Mouse (Mus musculus): ENCODE measurements around the gene Ankrd24. TPM values are rescaled to one million over a fixed set of nuclear protein-coding genes. Genes with fewer than 3 reads are reported as not detected.
A peak's percentile ranks its signal among the peaks of the same experiment; 100 is the strongest.
"Not testable (repeated sequence)": the region's sequence is repeated elsewhere in the genome, so short reads cannot be mapped to it uniquely, and the experiment has no call there.

The Ankrd24 gene
- polyA plus RNA-seq, 1 experiment from 2014 or later = 15.0 TPM

GRCm38 (mm10) chr10:81627836-81628220, 512 bp upstream of the Ankrd24 start:
- Histone ChIP-seq H3K9ac (peak overlapping the region; percentile 24; the same call in 1 of the 2 replicates), H3K36me3 (peaks cover 31% of the 10 kb centered on the region), H3K9me3 (replicated peaks) (no peaks in the 10 kb centered on the region), H3K27me3 (no peaks in the 10 kb centered on the region), H3K4me1 (peaks cover 27% of the 10 kb centered on the region), H3K27ac (replicated peaks) (peak overlapping the region; percentile 90), H3K4me3 (replicated peaks) (peak overlapping the region; percentile 70), H3K4me2 (replicated peaks) (peak overlapping the region; percentile 61)
- WGBS = 43% methylated on average over 7 of the region's 7 CpGs
- ATAC-seq (ENCODE audit: insufficient number of reproducible peaks, low FRiP score, low TSS enrichment, low read depth) = no peak

- H3K27ac ChIP-seq (replicated peaks) = peak overlapping the region; percentile 75; the same call in 1 of the 2 replicates
Observed at GRCm38 (mm10) chr10:81633253-81634099, 5.1 kb downstream of the Ankrd24 start.

GRCm38 (mm10) chr10:81636338-81636737, 8.0 kb downstream of the Ankrd24 start:
- Histone ChIP-seq H3K9ac (no peak overlapping the region), H3K27ac (replicated peaks) (no peak overlapping the region), H3K9me3 (replicated peaks) (no peaks in the 10 kb centered on the region), H3K36me3 (no peaks in the 10 kb centered on the region), H3K4me2 (replicated peaks) (no peak overlapping the region), H3K27me3 (no peaks in the 10 kb centered on the region), H3K4me3 (replicated peaks) (no peak overlapping the region), H3K4me1 (peaks cover 16% of the 10 kb centered on the region)
- ATAC-seq (ENCODE audit: insufficient number of reproducible peaks, low FRiP score, low TSS enrichment, low read depth) = no peak
- whole genome bisulfite sequencing = 16% methylated on average over 8 of the region's 8 CpGs

More at GRCm38 (mm10) chr10:81633253-81634099, 5.1 kb downstream of the Ankrd24 start:
- WGBS = 3% methylated on average over 37 of the region's 37 CpGs
- ATAC-seq (ENCODE audit: insufficient number of reproducible peaks, low FRiP score, low TSS enrichment, low read depth) = peak; percentile 91
- Histone ChIP-seq H3K4me1 (peaks cover 18% of the 10 kb centered on the region), H3K9ac (peak overlapping the region; percentile 37), H3K36me3 (no peaks in the 10 kb centered on the region), H3K27me3 (no peaks in the 10 kb centered on the region), H3K9me3 (replicated peaks) (no peaks in the 10 kb centered on the region), H3K4me2 (replicated peaks) (peak overlapping the region; percentile 84), H3K4me3 (replicated peaks) (peak overlapping the region; percentile 48)

GRCm38 (mm10) chr10:81638101-81638500, 9.8 kb downstream of the Ankrd24 start:
- Histone ChIP-seq H3K4me1 (peaks cover 27% of the 10 kb centered on the region), H3K36me3 (no peaks in the 10 kb centered on the region), H3K4me2 (replicated peaks) (no peak overlapping the region), H3K9me3 (replicated peaks) (no peaks in the 10 kb centered on the region), H3K27me3 (no peaks in the 10 kb centered on the region), H3K27ac (replicated peaks) (no peak overlapping the region), H3K9ac (no peak overlapping the region), H3K4me3 (replicated peaks) (no peak overlapping the region)
- WGBS = 71% methylated on average over 6 of the region's 6 CpGs
- ATAC-seq (ENCODE audit: insufficient number of reproducible peaks, low FRiP score, low TSS enrichment, low read depth) = no peak

- not testable (repeated sequence) for H3K4me3 ChIP-seq (replicated peaks); ATAC-seq (ENCODE audit: insufficient number of reproducible peaks, low FRiP score, low TSS enrichment, low read depth); H3K9me3 ChIP-seq (replicated peaks); H3K27me3 ChIP-seq; H3K9ac ChIP-seq; H3K4me2 ChIP-seq (replicated peaks); H3K36me3 ChIP-seq; H3K27ac ChIP-seq (replicated peaks)
- WGBS = 44% methylated on average over 4 of the region's 4 CpGs
- H3K4me1 ChIP-seq = peaks cover 25% of the 10 kb centered on the region
Observed at GRCm38 (mm10) chr10:81640825-81641224, 12.5 kb downstream of the Ankrd24 start.

GRCm38 (mm10) chr10:81641566-81641965, 13.2 kb downstream of the Ankrd24 start:
- Histone ChIP-seq H3K27ac (replicated peaks) (no peak overlapping the region), H3K9me3 (replicated peaks) (no peaks in the 10 kb centered on the region), H3K4me3 (replicated peaks) (no peak overlapping the region), H3K4me1 (peaks cover 25% of the 10 kb centered on the region), H3K36me3 (no peaks in the 10 kb centered on the region), H3K4me2 (replicated peaks) (no peak overlapping the region), H3K27me3 (no peaks in the 10 kb centered on the region), H3K9ac (no peak overlapping the region)
- no peak for ATAC-seq (ENCODE audit: insufficient number of reproducible peaks, low FRiP score, low TSS enrichment, low read depth)
- WGBS = 95% methylated on average over 2 of the region's 2 CpGs

- 70% methylated on average over 8 of the region's 8 CpGs for WGBS
- H3K27ac ChIP-seq (replicated peaks) = no peak overlapping the region
- ATAC-seq (ENCODE audit: insufficient number of reproducible peaks, low FRiP score, low TSS enrichment, low read depth) = no peak
- no peaks in the 10 kb centered on the region for H3K36me3 ChIP-seq
- H3K4me2 ChIP-seq (replicated peaks) = peak overlapping the region; percentile 84
- peak overlapping the region; percentile 98 for H3K9ac ChIP-seq
- peaks cover 25% of the 10 kb centered on the region for H3K4me1 ChIP-seq
- no peaks in the 10 kb centered on the region for H3K27me3 ChIP-seq
- no peaks in the 10 kb centered on the region for H3K9me3 ChIP-seq (replicated peaks)
- H3K4me3 ChIP-seq (replicated peaks) = peak overlapping the region; percentile 67
Observed at GRCm38 (mm10) chr10:81641978-81642647, 13.8 kb downstream of the Ankrd24 start.

GRCm38 (mm10) chr10:81642648-81643448, 14.5 kb downstream of the Ankrd24 start:
- H3K4me1 ChIP-seq = peaks cover 25% of the 10 kb centered on the region
- no peak for ATAC-seq (ENCODE audit: insufficient number of reproducible peaks, low FRiP score, low TSS enrichment, low read depth)
- H3K4me3 ChIP-seq (replicated peaks) = peak overlapping the region; percentile 67
- no peaks in the 10 kb centered on the region for H3K27me3 ChIP-seq
- peak overlapping the region; percentile 94 for H3K27ac ChIP-seq (replicated peaks)
- H3K36me3 ChIP-seq = no peaks in the 10 kb centered on the region
- peak overlapping the region; percentile 84 for H3K4me2 ChIP-seq (replicated peaks)
- H3K9ac ChIP-seq = peak overlapping the region; percentile 98
- H3K9me3 ChIP-seq (replicated peaks) = no peaks in the 10 kb centered on the region
- 18% methylated on average over 24 of the region's 24 CpGs for WGBS

- no peaks in the 10 kb centered on the region for H3K36me3 ChIP-seq
- H3K4me1 ChIP-seq = peaks cover 25% of the 10 kb centered on the region
- peak; percentile 89 for ATAC-seq (ENCODE audit: insufficient number of reproducible peaks, low FRiP score, low TSS enrichment, low read depth)
- H3K27ac ChIP-seq (replicated peaks) = peak overlapping the region; percentile 94
- H3K9me3 ChIP-seq (replicated peaks) = no peaks in the 10 kb centered on the region
- H3K4me2 ChIP-seq (replicated peaks) = peak overlapping the region; percentile 84
- H3K4me3 ChIP-seq (replicated peaks) = peak overlapping the region; percentile 67
- under 1% methylated on average over 73 of the region's 75 CpGs for WGBS
- no peaks in the 10 kb centered on the region for H3K27me3 ChIP-seq
- H3K9ac ChIP-seq = peak overlapping the region; percentile 98
Observed at GRCm38 (mm10) chr10:81643449-81644055, 15.2 kb downstream of the Ankrd24 start.

- H3K4me2 ChIP-seq (replicated peaks) = peak overlapping the region; percentile 84
- no peaks in the 10 kb centered on the region for H3K27me3 ChIP-seq
- H3K4me3 ChIP-seq (replicated peaks) = peak overlapping the region; percentile 67
- H3K9ac ChIP-seq = no peak overlapping the region
- no peaks in the 10 kb centered on the region for H3K9me3 ChIP-seq (replicated peaks)
- peak overlapping the region; percentile 94 for H3K27ac ChIP-seq (replicated peaks)
- ATAC-seq (ENCODE audit: insufficient number of reproducible peaks, low FRiP score, low TSS enrichment, low read depth) = no peak
- no peaks in the 10 kb centered on the region for H3K36me3 ChIP-seq
- 50% methylated on average over 2 of the region's 2 CpGs for WGBS
- H3K4me1 ChIP-seq = peaks cover 25% of the 10 kb centered on the region
Observed at GRCm38 (mm10) chr10:81644162-81644561, 15.8 kb downstream of the Ankrd24 start.

Measured in embryonic facial prominence, embryonic 15.5 days (tissue).